Mouse (Mus musculus) liver, adult 2 months (tissue): ENCODE measurements around the gene Ccdc63.

Experiments used
- CTCF ChIP-seq: fragments of 200-500 bp; IDR thresholded peaks from 2 replicates; pipeline ENCODE4 v1.5.1; 2011; ENCODE audit warnings: low read depth, low read length, control low read depth
- POLR2A ChIP-seq: fragments of 200-500 bp; IDR thresholded peaks from 2 replicates; pipeline ENCODE4 v1.6.1; 2011; ENCODE audit warnings: low read length, control low read depth; ENCODE audit not compliant: insufficient read depth; ENCODE audit errors: extremely low read depth

GRCm38 (mm10) chr5:122115266-122115763, 25.3 kb downstream of the Ccdc63 start:
- no peak for TF ChIP-seq CTCF
- TF ChIP-seq POLR2A = no peak
